Mouse (Mus musculus): ENCODE data around the gene Kalrn.

DNA sequence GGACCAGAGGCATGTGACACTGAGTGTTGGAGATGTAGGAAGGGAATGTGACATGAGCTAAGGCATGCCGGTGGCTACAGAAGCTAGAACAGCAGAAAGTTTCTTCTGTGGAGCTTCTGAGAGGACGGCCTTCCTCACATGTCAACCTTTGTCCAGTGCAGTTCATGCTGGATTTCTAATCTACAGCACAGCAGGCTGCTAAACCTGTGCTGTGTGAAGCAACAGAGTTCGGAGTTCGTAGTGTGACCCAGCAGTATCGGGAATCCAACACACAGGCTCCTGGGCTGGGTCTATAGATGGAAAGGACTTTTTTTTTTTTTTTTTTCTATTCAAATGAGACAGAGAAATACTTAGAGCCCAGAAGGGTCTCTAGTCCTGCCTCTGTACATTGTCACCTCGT is 468.9 kb downstream of the Kalrn start:
- TF ChIP-seq CTCF (IDR thresholded peaks at IDR 0.05; ENCODE audit: low read depth) (no peak), EP300 (IDR thresholded peaks at IDR 0.05; ENCODE audit: low read depth) (no peak)

All from heart, postnatal 0 days (tissue).